In the genomic region with DNA sequence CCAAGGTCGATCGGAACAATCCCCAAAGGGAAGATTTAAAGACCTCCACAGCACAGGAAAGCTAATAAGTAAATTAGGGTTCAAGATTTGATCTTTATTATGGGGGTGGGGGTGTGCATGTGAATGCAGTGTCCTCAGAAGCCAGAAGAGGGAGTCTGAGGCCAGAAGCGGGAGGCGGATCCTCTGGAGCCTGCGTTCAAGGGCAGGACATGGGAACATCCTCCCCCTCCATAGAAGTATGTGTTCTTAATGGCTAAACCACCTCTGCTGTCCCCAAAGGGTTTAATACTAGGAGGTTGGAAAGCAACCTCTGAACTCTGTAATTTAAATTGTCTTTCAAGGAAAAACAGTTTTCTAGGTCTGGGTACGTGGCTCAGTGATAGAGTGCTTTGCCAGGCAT, we compare ENCODE assay signal across 9 mouse cellular contexts. TPM values are rescaled to one million over a fixed set of nuclear protein-coding genes. Genes with fewer than 3 reads are reported as not detected.
DNase-seq lines count a peak whose midpoint lies in the region; ATAC-seq and TF ChIP-seq lines count a peak whose summit lies in the region.
"Had no signal": no experiment of that assay in that cellular context is flagged by ENCODE, and none has a peak within 500 bp of the region (broad histone marks: within the 10 kb centered on the region; RNA-seq: fewer than 3 reads in every experiment).

No protein-coding gene starts in this region.

- peak; percentile 34 for TF ChIP-seq CTCF in Patski (IDR thresholded peaks at IDR 0.05)

- no peak overlapping the region for H3K27ac ChIP-seq in kidney, embryonic 14.5 days (ENCODE audit: low read depth, low read length)
- H3K27ac ChIP-seq in hindbrain, embryonic 12.5 days, result no peak overlapping the region
- no peak overlapping the region for H3K27ac ChIP-seq in hindbrain, embryonic 13.5 days
- H3K27ac ChIP-seq: neural tube, embryonic 13.5 days had no signal

- no peak overlapping the region for H3K4me2 ChIP-seq in kidney, embryonic 14.5 days (replicated peaks; ENCODE audit: low read depth, low read length)
- no peak overlapping the region for H3K4me2 ChIP-seq in hindbrain, embryonic 12.5 days (replicated peaks)
- H3K4me2 ChIP-seq in hindbrain, embryonic 13.5 days, result no peak overlapping the region
- H3K4me2 ChIP-seq: neural tube, embryonic 13.5 days had no signal

- POLR2A ChIA-PET in Patski (lab: Charles Lee), result no interaction called here

- CTCF ChIA-PET in Patski (lab: Charles Lee), result no interaction called here

- no peaks in the 10 kb centered on the region for H3K4me1 ChIP-seq in kidney, embryonic 14.5 days (ENCODE audit: control insufficient read depth, insufficient read depth, low read length)
- no peaks in the 10 kb centered on the region for H3K4me1 ChIP-seq in hindbrain, embryonic 12.5 days
- H3K4me1 ChIP-seq in hindbrain, embryonic 13.5 days (replicated peaks), result no peaks in the 10 kb centered on the region
- H3K4me1 ChIP-seq: neural tube, embryonic 13.5 days had no signal

- H3K36me3 ChIP-seq in kidney, embryonic 14.5 days (ENCODE audit: control insufficient read depth, insufficient read depth, low read length), result no peaks in the 10 kb centered on the region
- H3K36me3 ChIP-seq in hindbrain, embryonic 12.5 days, result no peaks in the 10 kb centered on the region
- H3K36me3 ChIP-seq in hindbrain, embryonic 13.5 days, result no peaks in the 10 kb centered on the region
- H3K36me3 ChIP-seq: neural tube, embryonic 13.5 days had no signal

- no peak for ATAC-seq in kidney, embryonic 14.5 days (ENCODE audit: low FRiP score, low TSS enrichment)
- no peak for ATAC-seq in Patski
- ATAC-seq in hindbrain, embryonic 12.5 days (ENCODE audit: low FRiP score), result no peak
- no peak for ATAC-seq in hindbrain, embryonic 13.5 days (ENCODE audit: low FRiP score)

- WGBS in kidney, embryonic 14.5 days, result 64% methylated on average over 6 of the region's 6 CpGs
- WGBS in hindbrain, embryonic 12.5 days, result 64% methylated on average over 6 of the region's 6 CpGs
- 68% methylated on average over 6 of the region's 6 CpGs for WGBS in hindbrain, embryonic 13.5 days

- H3K4me3 ChIP-seq in kidney, embryonic 14.5 days (ENCODE audit: low read length), result no peak overlapping the region
- H3K4me3 ChIP-seq in hindbrain, embryonic 12.5 days, result no peak overlapping the region
- no peak overlapping the region for H3K4me3 ChIP-seq in hindbrain, embryonic 13.5 days
- H3K4me3 ChIP-seq: neural tube, embryonic 13.5 days had no signal

- H3K9me3 ChIP-seq in kidney, embryonic 14.5 days (ENCODE audit: control insufficient read depth, low read length), result no peaks in the 10 kb centered on the region
- H3K9me3 ChIP-seq in hindbrain, embryonic 12.5 days (replicated peaks), result no peaks in the 10 kb centered on the region
- H3K9me3 ChIP-seq in hindbrain, embryonic 13.5 days, result no peaks in the 10 kb centered on the region
- H3K9me3 ChIP-seq: neural tube, embryonic 13.5 days had no signal

- no peaks in the 10 kb centered on the region for H3K27me3 ChIP-seq in kidney, embryonic 14.5 days (ENCODE audit: control insufficient read depth, insufficient read depth, low read length)
- peaks cover 42% of the 10 kb centered on the region for H3K27me3 ChIP-seq in Patski
- no peaks in the 10 kb centered on the region for H3K27me3 ChIP-seq in hindbrain, embryonic 12.5 days
- no peaks in the 10 kb centered on the region for H3K27me3 ChIP-seq in hindbrain, embryonic 13.5 days
- H3K27me3 ChIP-seq: neural tube, embryonic 13.5 days had no signal

- H3K9ac ChIP-seq in kidney, embryonic 14.5 days (ENCODE audit: low read depth, low read length), result no peak overlapping the region
- no peak overlapping the region for H3K9ac ChIP-seq in hindbrain, embryonic 12.5 days
- no peak overlapping the region for H3K9ac ChIP-seq in hindbrain, embryonic 13.5 days
- H3K9ac ChIP-seq: neural tube, embryonic 13.5 days had no signal

- in situ Hi-C loops in Patski (cut with MboI; ENCODE audit: low pct_unique_long_range_greater_than_20kb), result no loop called here

- DNase-seq in kidney, postnatal 14 days, result peak; percentile 4
- no peak for DNase-seq in Patski (ENCODE audit: low read depth, low spot score)
- peak; percentile 21 for DNase-seq in adrenal gland, postnatal 25 days
- DNase-seq in lung, postnatal 10 days, result peak; percentile 29
- no peak for DNase-seq in cerebellum, adult 11-12 months

RNA-seq across cellular contexts. Expression of gene Mbnl3, which starts 34.9 kb away (rescaled TPM):
- polyA plus RNA-seq in kidney, embryonic 14.5 days (2014; fragmentation: Nextera tagmentation; extraction: Ambion mirVana), result 10.1 and 12.9 TPM in 2 replicates
- polyA plus RNA-seq in Patski (2021), result 1.7 TPM
- 4.5 and 5.9 TPM in 2 replicates for total RNA-seq in adrenal gland, postnatal 25 days (2021)
- 5.3 and 5.9 TPM in 2 replicates for polyA plus RNA-seq in hindbrain, embryonic 12.5 days (2016; fragmentation: Nextera tagmentation; extraction: Ambion mirVana)
- 1.4 and 1.7 TPM in 2 replicates for polyA plus RNA-seq in hindbrain, embryonic 13.5 days (2015; fragmentation: Nextera tagmentation; extraction: Ambion mirVana)

Comparison
In these comparisons a context has a peak if more than half of its experiments do, and no peak if none do; other contexts are left out.
1. DNase-seq: peak in kidney, postnatal 14 days (single experiment), adrenal gland, postnatal 25 days (single experiment) and lung, postnatal 10 days (single experiment); none in Patski (single experiment) and cerebellum, adult 11-12 months (single experiment).